Mouse (Mus musculus) C3H10T1/2 (cell line): Measurements from ENCODE around the gene Katna1. TPM values are rescaled to one million over a fixed set of nuclear protein-coding genes. Genes with fewer than 3 reads are reported as not detected.

Experiments
- polyA plus RNA-seq, 2 experiments: library from polyadenylated mRNA; unstranded; fragments of >200 nt; fragmentation: generic; extraction: Trizol; gene quantifications; one replicate each; pipeline ENCODE4 v1.2.1; 2012; ENCODE audit warnings: missing spikeins in 2 of 2

The Katna1 gene
- 10 to 100 TPM in 1 of 2 experiments, 1 to 10 TPM in 1; 9.9 to 19.3 TPM for polyA plus RNA-seq

GRCm38 (mm10) chr10:7725751-7726500, at the start of gene Katna1:
TSS of gene Katna1 (plus strand) at chr10:7726000.

DNA sequence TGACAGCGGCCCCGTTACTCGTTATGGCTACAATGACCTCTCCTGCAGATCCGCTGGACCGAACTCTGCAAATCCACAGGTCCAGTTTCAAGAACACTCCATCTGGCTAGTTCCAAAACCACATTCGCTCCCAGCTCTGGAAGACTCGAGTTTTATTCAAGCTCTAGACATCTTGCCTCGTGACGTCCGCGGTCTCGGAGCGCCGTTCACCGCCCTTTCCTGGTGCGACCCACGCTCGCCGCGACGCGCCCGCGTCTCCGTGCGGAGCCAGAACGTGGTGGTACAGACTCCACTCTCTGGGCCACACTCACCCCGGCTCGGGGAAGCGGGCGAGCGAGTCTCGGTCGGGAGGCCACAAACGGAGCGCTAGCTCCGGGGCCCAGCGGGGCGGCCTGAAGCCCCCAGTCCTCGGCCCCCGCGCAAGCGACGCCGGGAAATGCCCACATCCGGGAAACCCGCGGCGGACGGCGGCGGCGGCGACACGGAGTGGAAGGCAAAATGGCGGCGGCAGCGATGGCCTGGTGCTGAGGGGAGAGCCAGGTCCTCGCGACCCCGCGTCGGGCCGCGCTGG, 45.0 kb upstream of the Katna1 start, which contains the start of the genes Pcmt1 and Lats1:
Pcmt1 (minus strand) TSS at position 406 of the 571 bp plus-strand sequence.
Lats1 (plus strand) TSS at position 484 of the 571 bp plus-strand sequence.

GRCm38 (mm10) chr10:7792751-7793385, 67.1 kb downstream of the Katna1 start, which contains the start of the genes Ginm1 and Ppil4:
TSS of gene Ginm1 (minus strand) at chr10:7792824.
TSS of gene Ppil4 (plus strand) at chr10:7792891.

Other genes starting within 250 kb of the Katna1 start
- 1 to 10 TPM in 1 of 2 experiments, under 1 TPM in 1; 0.75 to 6.1 TPM for gene Lrp11, start 136.2 kb upstream of the Katna1 start, polyA plus RNA-seq
- 10 to 100 TPM in 1 of 2 experiments, 1 to 10 TPM in 1; 9.6 to 16.3 TPM for gene Nup43, start 58.5 kb upstream of the Katna1 start, polyA plus RNA-seq
- 10 to 100 TPM; 22.8 to 60.3 TPM for gene Pcmt1, start 44.9 kb upstream of the Katna1 start, polyA plus RNA-seq
- gene Lats1, start 44.8 kb upstream of the Katna1 start, polyA plus RNA-seq = 1 to 10 TPM in 1 of 2 experiments, under 1 TPM in 1; 0.54 to 4.5 TPM
- gene Ginm1, start 66.8 kb downstream of the Katna1 start, polyA plus RNA-seq = 10 to 100 TPM in 1 of 2 experiments, 1 to 10 TPM in 1; 3.9 to 19.6 TPM
- gene Ppil4, start 66.9 kb downstream of the Katna1 start, polyA plus RNA-seq = 1 to 10 TPM in 1 of 2 experiments, under 1 TPM in 1; 0.62 to 4.7 TPM
- gene Zc3h12d, start 106.5 kb downstream of the Katna1 start, polyA plus RNA-seq = under 1 TPM; 0.01 to 0.13 TPM
- 10 to 100 TPM in 1 of 2 experiments, 1 to 10 TPM in 1; 2.0 to 22.1 TPM for gene Tab2, start 230.2 kb downstream of the Katna1 start, polyA plus RNA-seq